Mouse (Mus musculus): ENCODE measurements around the gene Gm4565.
"Not testable (repeated sequence)": the region's sequence is repeated elsewhere in the genome, so short reads cannot be mapped to it uniquely, and the experiment has no call there.

Gene Gm4565

DNA sequence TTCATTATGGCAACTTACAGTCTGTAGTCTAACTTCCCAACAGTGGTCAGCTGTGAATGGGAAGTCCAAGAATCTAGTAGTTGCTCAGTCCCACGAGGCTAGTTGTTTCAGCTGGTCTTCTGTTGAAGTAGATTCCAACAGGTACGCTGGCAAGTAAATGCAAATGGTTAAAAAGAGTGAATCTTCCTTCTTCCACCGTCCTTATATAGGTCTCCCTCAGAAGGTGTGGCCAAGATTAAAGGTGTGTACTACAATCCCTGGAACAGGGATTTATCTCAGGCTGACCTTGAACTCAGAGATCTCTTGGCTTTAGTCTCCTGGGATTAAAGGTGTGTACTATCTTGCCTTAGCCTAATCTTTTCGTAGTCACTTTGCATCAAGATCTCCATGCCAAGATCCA is at the start of gene Gm4565:
TSS of gene Gm4565 (minus strand) at position 101 of the 400 bp plus-strand sequence.
- DNase-seq (ENCODE audit: low spot score in 2 of 2): not testable (repeated sequence)

GRCm38 (mm10) chr7:22565243-22565642 is 22.7 kb downstream of the Gm4565 start, which contains the start of gene Gm4201:
TSS of gene Gm4201 (minus strand) at chr7:22565343.
- DNase-seq (ENCODE audit: low spot score in 2 of 2): not testable (repeated sequence)

DNA sequence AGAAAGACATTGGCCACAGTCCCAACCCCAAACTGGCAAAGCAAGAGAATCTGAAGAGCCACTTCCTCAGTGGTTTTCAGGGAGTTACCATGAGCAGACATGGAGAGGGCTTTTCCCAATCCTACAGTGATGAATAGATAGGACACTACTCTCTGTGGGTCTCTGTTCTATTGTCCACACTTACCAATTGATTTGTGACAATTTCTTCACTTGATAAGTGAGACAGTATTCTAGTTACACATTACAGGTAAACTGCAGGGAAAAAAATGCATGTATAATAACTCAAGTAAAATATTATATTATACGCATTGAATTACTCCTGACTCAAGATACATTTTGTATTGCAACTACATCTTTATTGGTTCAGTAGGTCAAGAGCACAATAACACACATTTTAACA is 53.1 kb downstream of the Gm4565 start, which contains the start of gene Gm8677:
TSS of gene Gm8677 (minus strand) at position 101 of the 400 bp plus-strand sequence.
- DNase-seq (ENCODE audit: low spot score in 2 of 2): not testable (repeated sequence)
